Mouse (Mus musculus): ENCODE measurements around the gene Cd207. TPM values are rescaled to one million over a fixed set of nuclear protein-coding genes. Genes with fewer than 3 reads are reported as not detected.
A peak's percentile ranks its signal among the peaks of the same experiment; 100 is the strongest.
"Not testable (repeated sequence)": the region's sequence is repeated elsewhere in the genome, so short reads cannot be mapped to it uniquely, and the experiment has no call there.

Cd207 gene
- polyA plus RNA-seq, 1 experiment: not detected

DNA sequence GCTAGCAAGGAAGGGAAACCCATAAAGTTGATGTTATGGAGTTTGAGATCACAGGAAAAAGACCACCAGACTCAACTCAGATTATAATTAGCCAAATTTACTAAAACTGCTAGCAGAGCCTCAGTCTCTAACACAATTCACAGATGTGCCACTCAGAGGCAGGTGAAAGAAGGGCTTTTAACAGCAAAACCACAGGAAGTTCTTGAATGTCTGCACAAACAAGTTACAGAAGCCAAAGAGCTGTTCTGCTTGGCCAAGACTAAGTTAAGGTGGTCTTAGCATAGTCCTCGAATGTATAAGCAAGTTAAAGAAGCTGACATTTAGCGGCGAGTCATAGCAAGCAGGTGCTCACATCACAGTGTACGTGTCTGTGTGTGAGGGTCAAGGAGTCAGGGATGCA is 16.8 kb downstream of the Cd207 start:
- Histone ChIP-seq H3K4me1 (peaks cover 13% of the 10 kb centered on the region), H3K27me3 (replicated peaks) (peaks cover 66% of the 10 kb centered on the region), H3K4me3 (replicated peaks) (no peak overlapping the region), H3K9me3 (no peaks in the 10 kb centered on the region), H3K36me3 (replicated peaks; ENCODE audit: low read length) (no peaks in the 10 kb centered on the region)
- TF ChIP-seq GATA1 (IDR thresholded peaks at IDR 0.05; ENCODE audit: borderline replicate concordance, low read length): no peak
- TF ChIP-seq FLI1 (IDR thresholded peaks at IDR 0.05; ENCODE audit: low read length): no peak

DNA sequence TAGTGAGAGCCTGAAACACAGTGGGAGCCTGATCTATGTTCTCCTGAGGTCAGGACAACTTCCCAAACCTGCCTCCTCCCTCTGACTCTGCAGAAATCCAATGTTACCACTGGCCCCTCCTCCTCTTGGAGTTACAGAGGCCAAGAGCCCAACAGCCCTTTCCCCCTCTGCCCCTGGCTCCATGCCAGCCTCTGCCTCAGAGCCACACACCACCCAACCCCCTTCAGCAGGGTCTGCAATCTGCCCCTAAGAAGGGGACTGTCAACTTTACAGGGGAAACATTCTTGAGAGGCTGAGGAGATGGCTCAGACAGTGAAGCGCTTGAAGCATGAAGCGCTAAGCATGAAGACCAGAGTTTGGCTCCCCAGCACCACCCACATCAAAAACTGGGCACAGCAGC is 21.6 kb downstream of the Cd207 start, which contains the start of gene Clec4f:
TSS of gene Clec4f (minus strand) at position 101 of the 400 bp plus-strand sequence.
- Histone ChIP-seq H3K9me3 (peaks cover 3% of the 10 kb centered on the region; the same call in 1 of the 2 replicates), H3K36me3 (replicated peaks; ENCODE audit: low read length) (no peaks in the 10 kb centered on the region), H3K4me3 (replicated peaks) (no peak within 1 kb of the TSS), H3K4me1 (peaks cover 6% of the 10 kb centered on the region), H3K27me3 (replicated peaks) (peaks cover 74% of the 10 kb centered on the region)
- TF ChIP-seq GATA1 (IDR thresholded peaks at IDR 0.05; ENCODE audit: borderline replicate concordance, low read length): no peak
- no peak for TF ChIP-seq FLI1 (IDR thresholded peaks at IDR 0.05; ENCODE audit: low read length)

DNA sequence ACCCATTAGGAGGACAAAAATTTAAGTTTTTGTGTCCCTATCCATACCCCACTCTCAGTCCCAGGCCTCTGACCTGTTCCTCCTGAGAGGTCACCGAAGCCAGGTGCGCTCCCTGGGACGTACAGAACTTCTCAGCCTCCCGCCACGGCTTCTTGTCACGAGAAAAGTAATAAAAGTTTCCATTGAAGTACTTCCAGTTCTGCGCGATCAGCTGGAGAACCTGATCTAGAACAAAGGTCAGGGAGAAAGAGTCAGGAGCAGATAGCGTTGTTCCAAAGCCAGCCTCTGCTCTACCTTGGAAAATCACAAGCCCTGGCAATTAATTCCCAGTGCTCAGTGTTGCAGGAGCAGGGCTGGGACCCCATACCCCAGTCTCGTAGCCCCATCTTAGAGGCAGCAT is 30.9 kb downstream of the Cd207 start:
- H3K4me3 ChIP-seq (replicated peaks): no peak overlapping the region
- H3K27me3 ChIP-seq (replicated peaks): peaks cover 71% of the 10 kb centered on the region
- no peaks in the 10 kb centered on the region for H3K36me3 ChIP-seq (replicated peaks; ENCODE audit: low read length)
- H3K9me3 ChIP-seq: peaks cover 1% of the 10 kb centered on the region
- no peaks in the 10 kb centered on the region; the same call in 1 of the 2 replicates for H3K4me1 ChIP-seq
- TF ChIP-seq GATA1 (IDR thresholded peaks at IDR 0.05; ENCODE audit: borderline replicate concordance, low read length) (no peak), FLI1 (IDR thresholded peaks at IDR 0.05; ENCODE audit: low read length) (no peak)

GRCm38 (mm10) chr6:83635329-83635728 is 42.3 kb downstream of the Cd207 start:
- H3K9me3 ChIP-seq: no peaks in the 10 kb centered on the region
- peaks cover 46% of the 10 kb centered on the region for H3K27me3 ChIP-seq (replicated peaks)
- H3K4me3 ChIP-seq (replicated peaks): peak overlapping the region; percentile 72

DNA sequence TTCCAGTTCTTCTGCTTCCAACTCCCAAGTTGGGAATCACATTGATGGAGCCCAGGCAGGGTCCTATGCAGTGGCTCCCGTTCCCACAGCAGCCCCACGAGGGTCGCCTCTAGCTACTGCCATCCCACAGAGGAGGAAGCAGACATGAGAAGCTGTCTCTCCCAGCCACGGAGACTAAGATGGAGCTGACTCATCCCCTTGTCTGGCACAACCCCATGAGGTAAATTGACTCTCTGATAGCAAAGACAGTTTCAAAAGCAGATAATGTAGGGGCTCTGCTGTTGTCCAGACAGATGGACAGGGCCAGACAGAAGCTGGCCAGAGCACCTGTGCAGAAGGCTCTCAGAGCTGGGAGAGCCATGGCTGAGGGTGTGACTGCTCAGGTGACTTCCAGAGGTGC is 43.0 kb downstream of the Cd207 start:
- peaks cover 50% of the 10 kb centered on the region for H3K27me3 ChIP-seq (replicated peaks)
- H3K36me3 ChIP-seq (replicated peaks; ENCODE audit: low read length); H3K9me3 ChIP-seq; H3K4me1 ChIP-seq; H3K4me3 ChIP-seq (replicated peaks): not testable (repeated sequence)

More at GRCm38 (mm10) chr6:83635329-83635728, 42.3 kb downstream of the Cd207 start:
- H3K4me1 ChIP-seq: peaks cover 3% of the 10 kb centered on the region; the same call in 1 of the 2 replicates
- H3K36me3 ChIP-seq (replicated peaks; ENCODE audit: low read length): no peaks in the 10 kb centered on the region
- TF ChIP-seq FLI1 (IDR thresholded peaks at IDR 0.05; ENCODE audit: low read length): no peak
- no peak for TF ChIP-seq GATA1 (IDR thresholded peaks at IDR 0.05; ENCODE audit: borderline replicate concordance, low read length)

DNA sequence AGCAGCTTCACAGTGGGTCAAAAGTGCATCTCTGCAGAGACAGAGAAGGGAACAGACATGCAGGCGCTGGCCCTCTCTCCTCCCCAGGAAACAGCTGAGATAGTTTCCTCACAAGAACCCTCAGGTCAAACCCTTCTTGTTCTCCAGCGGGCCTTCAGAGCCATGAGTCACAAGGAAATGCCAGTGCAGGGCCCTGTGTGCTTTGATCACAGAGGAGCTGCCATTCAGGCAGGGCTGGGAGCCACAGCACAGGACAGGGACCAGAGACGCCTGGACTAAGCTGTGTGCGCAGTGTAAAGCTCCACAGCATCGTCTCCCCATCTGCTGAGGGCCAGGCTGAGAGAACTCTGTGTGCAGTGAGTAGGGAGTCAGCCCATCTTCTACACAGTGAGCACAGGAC is 43.6 kb downstream of the Cd207 start:
- H3K4me3 ChIP-seq (replicated peaks); H3K36me3 ChIP-seq (replicated peaks; ENCODE audit: low read length); H3K9me3 ChIP-seq; H3K4me1 ChIP-seq: not testable (repeated sequence)
- H3K27me3 ChIP-seq (replicated peaks): peaks cover 52% of the 10 kb centered on the region

DNA sequence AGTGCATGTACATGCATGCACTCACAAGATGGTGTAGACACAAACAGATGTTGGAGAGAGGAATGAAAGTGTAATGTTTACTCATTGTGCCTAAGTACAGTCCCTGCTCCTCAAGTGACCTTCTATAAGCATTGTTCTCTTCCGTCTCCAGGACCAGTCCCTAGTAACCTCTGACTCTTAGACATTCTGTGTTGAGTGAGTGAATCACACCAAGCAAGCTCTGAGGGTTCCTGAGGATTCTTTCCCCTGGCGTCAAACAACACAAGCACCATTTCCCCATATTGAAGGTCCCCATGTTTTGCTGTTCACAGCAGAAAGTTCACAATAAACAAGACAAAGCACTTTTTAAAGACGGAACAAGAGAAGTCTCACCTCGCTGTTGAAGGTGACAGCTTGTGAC is 45.8 kb downstream of the Cd207 start:
- Histone ChIP-seq H3K4me3 (replicated peaks) (peak overlapping the region; percentile 79), H3K27me3 (replicated peaks) (peaks cover 57% of the 10 kb centered on the region), H3K36me3 (replicated peaks; ENCODE audit: low read length) (no peaks in the 10 kb centered on the region)

GRCm38 (mm10) chr6:83626781-83627180 is 50.9 kb downstream of the Cd207 start:
- H3K4me1 ChIP-seq: no peaks in the 10 kb centered on the region; the same call in 1 of the 2 replicates
- no peaks in the 10 kb centered on the region for H3K36me3 ChIP-seq (replicated peaks; ENCODE audit: low read length)
- no peak overlapping the region for H3K4me3 ChIP-seq (replicated peaks)
- H3K9me3 ChIP-seq: no peaks in the 10 kb centered on the region
- H3K27me3 ChIP-seq (replicated peaks): peaks cover 50% of the 10 kb centered on the region
- TF ChIP-seq FLI1 (IDR thresholded peaks at IDR 0.05; ENCODE audit: low read length) (no peak), GATA1 (IDR thresholded peaks at IDR 0.05; ENCODE audit: borderline replicate concordance, low read length) (no peak)

More for the DNA sequence above, 45.8 kb downstream of the Cd207 start:
- TF ChIP-seq FLI1 (IDR thresholded peaks at IDR 0.05; ENCODE audit: low read length): no peak
- TF ChIP-seq GATA1 (IDR thresholded peaks at IDR 0.05; ENCODE audit: borderline replicate concordance, low read length): no peak
- H3K4me1 ChIP-seq: peaks cover 3% of the 10 kb centered on the region; the same call in 1 of the 2 replicates
- H3K9me3 ChIP-seq: no peaks in the 10 kb centered on the region

Other genes with a start within 250 kb of the Cd207 start
- gene Tet3, start 218.8 kb downstream of the Cd207 start, polyA plus RNA-seq (2012; ENCODE audit: insufficient read depth, low replicate concordance): 10.6 and 12.2 TPM in 2 replicates
- gene Dguok, start 170.9 kb downstream of the Cd207 start, polyA plus RNA-seq (2012; ENCODE audit: insufficient read depth, low replicate concordance): 8.7 and 10.8 TPM in 2 replicates
- gene Actg2, start 141.6 kb downstream of the Cd207 start, polyA plus RNA-seq (2012; ENCODE audit: insufficient read depth, low replicate concordance): not detected in 2 replicates
- 3.3 and 3.7 TPM in 2 replicates for gene Stambp, start 105.1 kb downstream of the Cd207 start, polyA plus RNA-seq (2012; ENCODE audit: insufficient read depth, low replicate concordance)
- gene Clec4f, start 21.7 kb downstream of the Cd207 start, polyA plus RNA-seq (2012; ENCODE audit: insufficient read depth, low replicate concordance): not detected in 2 replicates
- gene Vax2, start 33.4 kb upstream of the Cd207 start, polyA plus RNA-seq (2012; ENCODE audit: insufficient read depth, low replicate concordance): 0.19 TPM in 1 of 2 replicates, not detected in the other
- not detected in 2 replicates for gene Atp6v1b1, start 65.1 kb upstream of the Cd207 start, polyA plus RNA-seq (2012; ENCODE audit: insufficient read depth, low replicate concordance)
- gene Ankrd53, start 84.8 kb upstream of the Cd207 start, polyA plus RNA-seq (2012; ENCODE audit: insufficient read depth, low replicate concordance): not detected in 2 replicates
- gene Tex261, start 98.0 kb upstream of the Cd207 start, polyA plus RNA-seq (2012; ENCODE audit: insufficient read depth, low replicate concordance): 14.8 and 27.4 TPM in 2 replicates
- 8.1 TPM in 1 of 2 replicates, not detected in the other for gene Nagk, start 117.1 kb upstream of the Cd207 start, polyA plus RNA-seq (2012; ENCODE audit: insufficient read depth, low replicate concordance)
- gene Paip2b, start 153.9 kb upstream of the Cd207 start, polyA plus RNA-seq (2012; ENCODE audit: insufficient read depth, low replicate concordance): 4.1 TPM in 1 of 2 replicates, not detected in the other
- gene Zfp638, start 189.3 kb upstream of the Cd207 start, polyA plus RNA-seq (2012; ENCODE audit: insufficient read depth, low replicate concordance): 2.5 TPM in 1 of 2 replicates, not detected in the other